Mouse (Mus musculus): Measurements from ENCODE around the gene Ank2.

DNA sequence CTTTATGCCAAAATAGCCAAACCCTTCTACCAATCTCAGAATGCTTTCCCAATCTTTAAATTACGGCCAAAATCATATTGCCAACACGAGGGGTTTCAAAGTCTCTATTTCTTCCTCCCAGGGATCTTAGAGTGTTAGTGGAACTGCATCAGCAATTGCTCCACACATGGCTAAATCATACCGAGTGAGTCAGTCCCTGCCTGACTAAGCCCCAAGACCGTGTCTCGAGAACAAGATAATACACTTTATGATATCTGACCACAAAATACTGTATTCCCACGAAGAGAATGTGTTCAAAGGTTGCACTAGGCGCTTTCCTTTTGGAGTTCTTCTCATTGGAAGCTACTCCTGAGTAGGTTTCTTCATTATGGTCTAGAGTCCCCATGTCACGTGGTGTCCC lies 178.8 kb downstream of the Ank2 start:
- TF ChIP-seq POLR2A (IDR thresholded peaks at IDR 0.05; ENCODE audit: extremely low read depth, insufficient read depth, low read length) (no peak), CTCF (IDR thresholded peaks at IDR 0.05; ENCODE audit: extremely low read depth, insufficient read depth, low read length) (no peak)

Measured in cortical plate, adult 2 months (tissue).